Mouse (Mus musculus): ENCODE measurements at regions not wholly inside any gene's neighbourhood (a gene's known extent, or its start where the extent isn't known, plus 50 kb on each side); places are given as distances from the start of the nearest gene placed in this dataset.

DNA sequence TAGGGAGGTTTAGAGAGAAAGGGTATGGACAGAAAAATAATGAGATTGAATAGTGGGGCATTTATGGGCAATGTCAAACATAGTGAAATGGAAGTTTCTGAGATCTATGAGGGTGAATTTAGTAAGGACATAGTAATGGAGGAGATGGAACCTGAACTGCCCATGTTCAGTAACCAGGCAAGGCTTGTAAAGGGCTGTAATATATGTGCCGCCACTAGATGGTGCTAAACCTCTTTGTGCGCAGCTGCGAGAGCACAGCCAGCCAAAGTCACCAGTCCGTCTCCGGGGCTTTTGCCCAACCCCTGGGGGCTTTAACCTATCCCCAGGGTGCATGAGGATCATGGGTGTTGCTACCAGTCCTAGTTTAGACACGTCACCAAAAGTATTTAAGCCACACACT, 77.7 kb upstream of the Vmn2r25 start:
- DNase-seq (ENCODE audit: low read depth), result peak; percentile 13

DNA sequence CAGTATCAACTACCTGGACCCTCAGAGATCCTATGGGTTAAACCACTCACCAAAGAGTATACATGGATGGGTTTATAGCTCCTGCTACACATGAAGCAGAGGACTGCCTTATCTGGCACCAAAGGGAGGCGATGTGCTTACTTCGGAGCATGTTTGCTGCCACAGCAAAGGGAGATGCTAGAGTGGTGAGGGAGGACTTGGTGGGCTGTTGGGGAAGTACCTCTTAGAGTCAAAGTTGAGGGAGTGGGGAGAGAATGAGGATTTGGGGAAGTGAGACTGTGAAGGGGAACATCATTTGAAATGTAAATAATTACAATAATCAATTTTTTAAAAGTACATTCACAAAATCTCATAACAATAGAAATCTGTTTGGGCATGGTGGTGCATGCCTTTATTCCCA, 84.7 kb upstream of the Vmn2r25 start:
- DNase-seq (ENCODE audit: low read depth), result no peak

DNA sequence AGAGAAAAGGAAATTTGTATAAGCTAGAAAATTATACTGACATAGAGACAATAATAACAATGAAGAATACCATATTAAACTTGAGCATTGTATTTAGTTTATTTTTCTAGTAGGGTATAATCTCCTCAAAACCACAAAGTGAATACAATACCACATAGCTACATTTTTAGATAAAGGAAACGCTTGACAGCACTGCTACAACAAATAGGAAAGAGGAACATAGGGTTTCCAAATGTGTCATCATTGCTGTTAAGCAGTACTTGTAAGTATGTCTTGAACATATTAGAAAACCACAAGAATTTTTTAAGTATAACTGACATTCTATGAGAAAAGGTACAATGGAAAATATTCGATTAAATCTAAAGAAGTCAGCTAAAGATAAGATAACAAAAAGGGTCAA, 63.0 kb upstream of the Vmn2r26 start:
- DNase-seq (ENCODE audit: low read depth), result no peak

DNA sequence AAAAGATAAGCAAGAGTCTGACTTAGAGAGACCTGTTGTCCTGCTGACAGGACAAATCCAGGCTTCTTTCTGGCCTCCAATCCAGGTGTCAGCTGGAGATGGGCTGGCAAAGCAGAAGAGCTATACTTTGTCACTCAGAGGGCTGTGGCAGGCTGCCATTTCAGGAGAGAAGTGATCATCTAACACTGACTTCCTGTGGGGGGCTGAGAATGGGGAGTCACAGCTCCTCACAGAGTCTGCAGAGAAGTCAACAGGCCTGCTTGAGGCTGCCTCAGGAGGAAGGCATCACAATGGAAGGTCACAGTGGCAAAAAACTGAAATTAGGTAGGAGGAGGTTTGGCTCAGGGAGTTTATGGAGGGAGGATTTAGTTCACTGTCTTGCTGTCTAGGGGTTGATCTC, 53.2 kb upstream of the Vmn2r26 start:
- DNase-seq (ENCODE audit: low read depth), result no peak

Data from NIH3T3 (cell line).